Mouse (Mus musculus): ENCODE measurements around the gene Arhgap20. TPM values are rescaled to one million over a fixed set of nuclear protein-coding genes. Genes with fewer than 3 reads are reported as not detected.

Gene Arhgap20
- total and polyA plus RNA-seq, 3 experiments = 0.54 to 0.93 (median 0.60) TPM

DNA sequence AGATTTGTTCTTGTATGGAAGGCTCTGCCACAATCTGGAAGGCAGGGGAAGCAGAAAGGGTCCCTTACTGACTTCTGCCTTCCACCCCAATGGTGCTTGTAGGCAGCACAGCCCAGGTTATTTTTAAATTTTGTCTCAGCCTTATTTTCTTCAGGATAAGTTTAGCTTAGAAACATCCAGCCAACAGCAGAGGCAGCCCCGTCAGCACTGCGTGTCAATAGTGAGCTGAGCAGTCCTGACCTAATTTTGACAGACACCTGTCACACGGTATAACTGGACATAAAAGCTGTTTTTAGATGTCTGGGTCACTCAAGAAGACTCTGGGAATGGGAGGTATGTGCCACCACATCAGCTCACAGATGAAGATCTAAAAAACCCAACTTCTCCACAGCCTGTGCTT is 9.1 kb downstream of the Arhgap20 start:
- no peak overlapping the region for H3K9ac ChIP-seq (ENCODE audit: insufficient read depth, low read depth)
- H3K79me2 ChIP-seq (replicated peaks; ENCODE audit: control insufficient read depth, extremely low read depth, insufficient read depth, poor library complexity, severe bottlenecking) = no peaks in the 10 kb centered on the region
- H3K9me3 ChIP-seq (replicated peaks; ENCODE audit: low read length) = no peaks in the 10 kb centered on the region
- no peak overlapping the region for H3K4me2 ChIP-seq (ENCODE audit: insufficient read depth, low read depth, poor library complexity, severe bottlenecking)
- dilution Hi-C loops (cut with MboI; ENCODE audit: extremely low pct_ligation_motif_present, extremely low pct_unique_long_range_greater_than_20kb, low sequenced_read_pairs) = no loop called here
- no peak overlapping the region for H3K27ac ChIP-seq (ENCODE audit: insufficient read depth, low read depth)
- peaks cover 0 to 9% of the 10 kb centered on the region in 2 experiments; a peak in 2 of 4 replicates for H3K4me1 ChIP-seq (ENCODE audit: control insufficient read depth in 1 of 2, insufficient read depth in 2 of 2)
- no peak overlapping the region for H3K4me3 ChIP-seq (replicated peaks in 1 of 3; ENCODE audit: low read depth in 2 of 3, low read length in 2 of 3, poor library complexity in 1 of 3)
- in situ Hi-C loops (cut with MboI; ENCODE audit: low pct_ligation_motif_present, low pct_unique_long_range_greater_than_20kb, low sequenced_read_pairs) = loop anchor here (25.0 kb wide), 2 partner anchors 437 to 612 kb away; partner anchors contain the start of genes 1810046K07Rik and Gm32742
- H3K36me3 ChIP-seq (replicated peaks in 1 of 2; ENCODE audit: control insufficient read depth in 1 of 2, insufficient read depth in 1 of 2, low read length in 1 of 2) = no peaks in the 10 kb centered on the region
- H3K27me3 ChIP-seq (replicated peaks) = no peaks in the 10 kb centered on the region
- no peak for TF ChIP-seq HCFC1 (IDR thresholded peaks at IDR 0.05; ENCODE audit: low read depth, low read length)
- TF ChIP-seq ZKSCAN1 (IDR thresholded peaks at IDR 0.05; ENCODE audit: borderline replicate concordance, low read depth, low read length) = no peak
- no peak for TF ChIP-seq UBTF (IDR thresholded peaks at IDR 0.05; ENCODE audit: low read depth, low read length)
- DNase-seq (ENCODE audit: extremely low read depth) = no peak

DNA sequence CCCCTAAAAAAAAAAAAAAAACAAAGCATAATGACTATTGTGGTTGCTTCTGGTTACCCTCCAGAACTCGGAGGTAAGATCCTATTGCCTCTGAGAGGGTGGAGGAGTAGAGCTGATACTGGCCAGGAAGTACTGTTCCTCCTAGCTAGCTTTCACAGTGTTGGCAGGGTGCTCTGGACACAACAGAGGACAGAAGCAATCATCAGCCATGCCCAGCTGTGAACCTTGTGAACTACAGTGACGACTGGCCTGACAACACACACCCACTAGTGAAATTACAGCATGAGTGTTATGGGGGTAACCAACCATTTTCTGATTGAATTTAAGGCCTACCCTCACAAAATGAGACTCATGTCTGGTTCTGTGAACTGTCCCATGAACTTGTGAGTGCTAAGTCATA is 11.3 kb downstream of the Arhgap20 start:
- dilution Hi-C loops (cut with MboI; ENCODE audit: extremely low pct_ligation_motif_present, extremely low pct_unique_long_range_greater_than_20kb, low sequenced_read_pairs) = no loop called here
- Histone ChIP-seq H3K9ac (ENCODE audit: insufficient read depth, low read depth) (no peak overlapping the region), H3K4me2 (ENCODE audit: insufficient read depth, low read depth, poor library complexity, severe bottlenecking) (no peak overlapping the region)

DNA sequence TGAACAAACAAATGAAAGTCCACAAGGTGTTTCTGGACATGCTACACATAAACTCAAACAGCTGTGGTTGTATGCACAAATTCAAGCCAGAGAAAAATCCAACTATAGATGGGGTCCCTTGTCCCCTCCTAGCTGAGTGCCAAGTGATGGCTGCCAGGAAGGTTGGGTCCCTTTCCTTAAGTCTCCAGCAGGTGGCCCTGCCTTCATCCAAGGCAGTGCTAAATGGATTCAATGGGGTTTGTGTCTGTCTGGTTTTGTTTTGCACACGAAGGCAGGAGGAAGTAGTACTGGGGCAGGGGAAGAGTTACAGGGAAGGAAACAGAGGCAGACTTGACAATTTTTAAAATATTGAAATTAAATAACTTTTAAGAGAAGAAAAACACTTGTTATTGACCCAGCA is 12.0 kb downstream of the Arhgap20 start:
- peak; percentile 71 for DNase-seq (ENCODE audit: extremely low read depth)
- Histone ChIP-seq H3K4me3 (replicated peaks in 1 of 3; ENCODE audit: low read depth in 2 of 3, low read length in 2 of 3, poor library complexity in 1 of 3) (no peak overlapping the region), H3K9ac (ENCODE audit: insufficient read depth, low read depth) (no peak overlapping the region), H3K4me2 (ENCODE audit: insufficient read depth, low read depth, poor library complexity, severe bottlenecking) (no peak overlapping the region; the same call in 1 of the 2 replicates), H3K27me3 (replicated peaks) (no peaks in the 10 kb centered on the region), H3K27ac (ENCODE audit: insufficient read depth, low read depth) (no peak overlapping the region), H3K36me3 (replicated peaks in 1 of 2; ENCODE audit: control insufficient read depth in 1 of 2, insufficient read depth in 1 of 2, low read length in 1 of 2) (no peaks in the 10 kb centered on the region), H3K79me2 (replicated peaks; ENCODE audit: control insufficient read depth, extremely low read depth, insufficient read depth, poor library complexity, severe bottlenecking) (no peaks in the 10 kb centered on the region), H3K9me3 (replicated peaks; ENCODE audit: low read length) (no peaks in the 10 kb centered on the region), H3K4me1 (ENCODE audit: control insufficient read depth in 1 of 2, insufficient read depth in 2 of 2) (peaks cover 0 to 13% of the 10 kb centered on the region in 2 experiments; a peak in 2 of 4 replicates)
- dilution Hi-C loops (cut with MboI; ENCODE audit: extremely low pct_ligation_motif_present, extremely low pct_unique_long_range_greater_than_20kb, low sequenced_read_pairs) (no loop called here), in situ Hi-C loops (cut with MboI; ENCODE audit: low pct_ligation_motif_present, low pct_unique_long_range_greater_than_20kb, low sequenced_read_pairs) (loop anchor here (25.0 kb wide), 1 partner anchor 135 kb away; no protein-coding TSS in a partner anchor)
- TF ChIP-seq MAX (IDR thresholded peaks at IDR 0.05; ENCODE audit: low read length) (no peak), POLR2AphosphoS2 (IDR thresholded peaks at IDR 0.05; ENCODE audit: low read depth, low read length) (no peak), MEF2A (IDR thresholded peaks at IDR 0.05; ENCODE audit: borderline replicate concordance, low read depth, low read length) (0 out of 2 replicates have a peak, but pooled peaks have one; percentile 23), ETS1 (conservative IDR thresholded peaks at IDR 0.05; ENCODE audit: low read depth, low read length) (no peak), E2F4 (IDR thresholded peaks at IDR 0.05; ENCODE audit: insufficient replicate concordance, low read depth, low read length) (no peak), SMC3 (IDR thresholded peaks at IDR 0.05; ENCODE audit: low read depth, low read length) (peak; percentile 84), MAFK (IDR thresholded peaks at IDR 0.05; ENCODE audit: insufficient replicate concordance, low read length) (no peak), PAX5 (IDR thresholded peaks at IDR 0.05; ENCODE audit: low read length) (no peak), IRF4 (IDR thresholded peaks at IDR 0.05; ENCODE audit: low read depth, low read length) (no peak), RCOR1 (conservative IDR thresholded peaks at IDR 0.05; ENCODE audit: low read depth, low read length) (no peak), BHLHE40 (IDR thresholded peaks at IDR 0.05; ENCODE audit: low read depth, low read length) (no peak), POLR2A (IDR thresholded peaks at IDR 0.05; ENCODE audit: low read depth, low read length) (no peak), UBTF (IDR thresholded peaks at IDR 0.05; ENCODE audit: low read depth, low read length) (no peak), JUND (conservative IDR thresholded peaks at IDR 0.05; ENCODE audit: low read depth, low read length) (no peak), USF2 (conservative IDR thresholded peaks at IDR 0.05; ENCODE audit: low read depth, low read length) (no peak), USF1 (IDR thresholded peaks at IDR 0.05; ENCODE audit: low read depth, low read length) (no peak), JUN (IDR thresholded peaks at IDR 0.05; ENCODE audit: insufficient read depth, low read depth, low read length) (no peak)

More for the DNA sequence above, 11.3 kb downstream of the Arhgap20 start:
- TF ChIP-seq ETS1 (conservative IDR thresholded peaks at IDR 0.05; ENCODE audit: low read depth, low read length) (no peak), ZKSCAN1 (IDR thresholded peaks at IDR 0.05; ENCODE audit: borderline replicate concordance, low read depth, low read length) (no peak), MXI1 (IDR thresholded peaks at IDR 0.05; ENCODE audit: low read depth, low read length) (no peak), ZMIZ1 (IDR thresholded peaks at IDR 0.05; ENCODE audit: low read depth, low read length) (no peak), USF2 (conservative IDR thresholded peaks at IDR 0.05; ENCODE audit: low read depth, low read length) (no peak), NELFE (IDR thresholded peaks at IDR 0.05; ENCODE audit: low read depth, low read length) (no peak), SIN3A (IDR thresholded peaks at IDR 0.05; ENCODE audit: low read length) (no peak), JUN (IDR thresholded peaks at IDR 0.05; ENCODE audit: insufficient read depth, low read depth, low read length) (no peak), MAFK (IDR thresholded peaks at IDR 0.05; ENCODE audit: insufficient replicate concordance, low read length) (no peak), POLR2A (IDR thresholded peaks at IDR 0.05; ENCODE audit: low read depth, low read length) (no peak), ZNF384 (IDR thresholded peaks at IDR 0.05; ENCODE audit: low read depth, low read length) (no peak), IRF4 (IDR thresholded peaks at IDR 0.05; ENCODE audit: low read depth, low read length) (no peak), PAX5 (IDR thresholded peaks at IDR 0.05; ENCODE audit: low read length) (no peak), MAZ (IDR thresholded peaks at IDR 0.05; ENCODE audit: low read depth, low read length) (no peak), CTCF (conservative IDR thresholded peaks at IDR 0.05 in 1 of 2, IDR thresholded peaks at IDR 0.05 in 1 of 2; ENCODE audit: low read depth in 2 of 2, low read length in 2 of 2) (no peak), E2F4 (IDR thresholded peaks at IDR 0.05; ENCODE audit: insufficient replicate concordance, low read depth, low read length) (no peak), CHD2 (IDR thresholded peaks at IDR 0.05; ENCODE audit: low read length) (no peak), JUND (conservative IDR thresholded peaks at IDR 0.05; ENCODE audit: low read depth, low read length) (no peak)
- no peaks in the 10 kb centered on the region for H3K36me3 ChIP-seq (replicated peaks in 1 of 2; ENCODE audit: control insufficient read depth in 1 of 2, insufficient read depth in 1 of 2, low read length in 1 of 2)
- no peaks in the 10 kb centered on the region for H3K9me3 ChIP-seq (replicated peaks; ENCODE audit: low read length)
- no peaks in the 10 kb centered on the region for H3K79me2 ChIP-seq (replicated peaks; ENCODE audit: control insufficient read depth, extremely low read depth, insufficient read depth, poor library complexity, severe bottlenecking)
- H3K4me1 ChIP-seq (ENCODE audit: control insufficient read depth in 1 of 2, insufficient read depth in 2 of 2) = peaks cover 0 to 13% of the 10 kb centered on the region in 2 experiments; a peak in 2 of 4 replicates
- no peaks in the 10 kb centered on the region for H3K27me3 ChIP-seq (replicated peaks)
- in situ Hi-C loops (cut with MboI; ENCODE audit: low pct_ligation_motif_present, low pct_unique_long_range_greater_than_20kb, low sequenced_read_pairs) = loop anchor here (25.0 kb wide), 1 partner anchor 136 kb away; no protein-coding TSS in a partner anchor
- no peak for DNase-seq (ENCODE audit: extremely low read depth)
- H3K27ac ChIP-seq (ENCODE audit: insufficient read depth, low read depth) = no peak overlapping the region
- no peak overlapping the region for H3K4me3 ChIP-seq (replicated peaks in 1 of 3; ENCODE audit: low read depth in 2 of 3, low read length in 2 of 3, poor library complexity in 1 of 3)

Measured in CH12.LX (cell line).